Mouse (Mus musculus) liver, embryonic 14.5 days (tissue): ENCODE data around the gene Dhtkd1. TPM values are rescaled to one million over a fixed set of nuclear protein-coding genes. Genes with fewer than 3 reads are reported as not detected.
"Not testable (repeated sequence)": the region's sequence is repeated elsewhere in the genome, so short reads cannot be mapped to it uniquely, and the experiment has no call there.

Source experiments
- ATAC-seq: fragments of 200-750 bp; cut with Nextera tagmentation; 2 replicates; pipeline ENCODE4 v1.8.0; 2017; ENCODE audit warnings: moderate number of reproducible peaks, mild to moderate bottlenecking, moderate library complexity; ENCODE audit not compliant: insufficient read depth
- DNase-seq, 3 experiments: peaks; one replicate each; pipeline ENCODE4 v3.0.0-alpha.2; 2012 to 2013; ENCODE audit warnings: low read depth in 3 of 3, low spot score in 3 of 3
- H3K27ac ChIP-seq: fragments of 300-500 bp; sonication (generic); 2 replicates; pipeline ENCODE4 v1.5.1; 2014; ENCODE audit warnings: moderate library complexity, mild to moderate bottlenecking, control low read depth, inconsistent platforms
- H3K27me3 ChIP-seq: fragments of 300-500 bp; sonication (generic); 2 replicates; pipeline ENCODE4 v1.6.1; 2014; ENCODE audit warnings: mild to moderate bottlenecking, low read length, moderate library complexity; ENCODE audit not compliant: control insufficient read depth, insufficient read depth
- H3K36me3 ChIP-seq: fragments of 300-500 bp; sonication (generic); replicated peaks from 2 replicates; pipeline ENCODE4 v1.6.1; 2014; ENCODE audit warnings: low read depth; ENCODE audit not compliant: control insufficient read depth, insufficient read depth
- H3K4me1 ChIP-seq, 2 experiments: fragments of 200-500 bp in 1 of 2; fragments of 300-500 bp in 1 of 2; sonication (generic) in 1 of 2; replicated peaks; 2 replicates each; pipeline ENCODE4 v1.6.1; 2012 to 2014; ENCODE audit warnings: antibody characterized with exemption in 1 of 2, inconsistent platforms in 1 of 2, low read length in 1 of 2; ENCODE audit not compliant: control insufficient read depth in 2 of 2, insufficient read depth in 2 of 2
- H3K4me2 ChIP-seq: fragments of 300-500 bp; sonication (generic); 2 replicates; pipeline ENCODE4 v1.6.1; 2014; ENCODE audit warnings: low read depth, mild to moderate bottlenecking, control low read depth, moderate library complexity
- H3K4me3 ChIP-seq, 2 experiments: fragments of 200-500 bp in 1 of 2; fragments of 300-500 bp in 1 of 2; sonication (generic) in 1 of 2; 2 replicates each; pipeline ENCODE4 v1.5.1; 2012 to 2014; ENCODE audit warnings: low read depth in 2 of 2, low read length in 2 of 2, mild to moderate bottlenecking in 2 of 2, control low read depth in 1 of 2, inconsistent platforms in 1 of 2, moderate library complexity in 1 of 2; ENCODE audit not compliant: insufficient read depth in 1 of 2
- H3K9ac ChIP-seq: fragments of 300-500 bp; sonication (generic); replicated peaks from 2 replicates; pipeline ENCODE4 v1.6.1; 2014; ENCODE audit warnings: mild to moderate bottlenecking, control low read depth, moderate library complexity
- H3K9me3 ChIP-seq: fragments of 300-500 bp; sonication (generic); 2 replicates; pipeline ENCODE4 v1.6.1; 2016; ENCODE audit warnings: low read length, mixed read lengths; ENCODE audit not compliant: control insufficient read depth
- CTCF ChIP-seq: IDR thresholded peaks from 2 replicates; pipeline ENCODE4 v1.5.1; 2016; ENCODE audit warnings: antibody characterized with exemption, low read depth, control low read depth
- EP300 ChIP-seq: IDR thresholded peaks from 2 replicates; pipeline ENCODE4 v1.6.1; 2016; ENCODE audit warnings: antibody characterized with exemption, low read depth
- WGBS: fragments of 180-500 bp; shearing (Covaris S2); extraction: QIAGEN DNeasy Blood & Tissue Kit; methylation state at CpG from one replicate; pipeline ENCODE4 v1.1.7; 2014; ENCODE audit not compliant: insufficient replicate concordance; 5-methylcytosine and 5-hydroxymethylcytosine counted together
- polyA plus RNA-seq, 2 experiments: library from polyadenylated mRNA; depleted of rRNA in 1 of 2; stranded (reverse) in 1 of 2; unstranded in 1 of 2; fragments of >200 nt; fragmentation: Nextera tagmentation in 1 of 2; extraction: Ambion mirVana in 1 of 2; gene quantifications; 2 replicates each; pipeline versions ENCODE4 v1.2.1 to v1.2.3; 2012 to 2014

The Dhtkd1 gene
- polyA plus RNA-seq, 2 experiments: 1.6 to 2.8 TPM

- H3K4me3 ChIP-seq: no peak overlapping the region
- H3K4me2 ChIP-seq: no peak overlapping the region
- ATAC-seq (no peak), DNase-seq (no peak)
- H3K27ac ChIP-seq: no peak overlapping the region
- WGBS: 83% methylated on average over 2 of the region's 2 CpGs
- peaks cover 30% of the 10 kb centered on the region for H3K36me3 ChIP-seq
- TF ChIP-seq EP300 (no peak), CTCF (no peak)
- H3K9me3 ChIP-seq: no peaks in the 10 kb centered on the region
- no peaks in the 10 kb centered on the region for H3K27me3 ChIP-seq
- H3K9ac ChIP-seq: no peak overlapping the region
- H3K4me1 ChIP-seq: no peaks in the 10 kb centered on the region
Observed at GRCm38 (mm10) chr2:5962265-5962664, 19.7 kb upstream of the Dhtkd1 start.

GRCm38 (mm10) chr2:5957705-5958104 is 15.1 kb upstream of the Dhtkd1 start:
- TF ChIP-seq CTCF: no peak
- no peak for TF ChIP-seq EP300
- H3K4me1 ChIP-seq: peaks cover 0 to 5% of the 10 kb centered on the region in 2 experiments; a peak in 2 of 4 replicates
- ATAC-seq (no peak), DNase-seq (no peak)
- no peak overlapping the region for H3K4me2 ChIP-seq
- no peak overlapping the region for H3K4me3 ChIP-seq
- H3K9ac ChIP-seq: no peak overlapping the region
- H3K36me3 ChIP-seq: peaks cover 24% of the 10 kb centered on the region
- H3K27ac ChIP-seq: no peak overlapping the region
- WGBS: 77% methylated on average over 9 of the region's 9 CpGs
- no peaks in the 10 kb centered on the region for H3K9me3 ChIP-seq
- H3K27me3 ChIP-seq: no peaks in the 10 kb centered on the region

DNA sequence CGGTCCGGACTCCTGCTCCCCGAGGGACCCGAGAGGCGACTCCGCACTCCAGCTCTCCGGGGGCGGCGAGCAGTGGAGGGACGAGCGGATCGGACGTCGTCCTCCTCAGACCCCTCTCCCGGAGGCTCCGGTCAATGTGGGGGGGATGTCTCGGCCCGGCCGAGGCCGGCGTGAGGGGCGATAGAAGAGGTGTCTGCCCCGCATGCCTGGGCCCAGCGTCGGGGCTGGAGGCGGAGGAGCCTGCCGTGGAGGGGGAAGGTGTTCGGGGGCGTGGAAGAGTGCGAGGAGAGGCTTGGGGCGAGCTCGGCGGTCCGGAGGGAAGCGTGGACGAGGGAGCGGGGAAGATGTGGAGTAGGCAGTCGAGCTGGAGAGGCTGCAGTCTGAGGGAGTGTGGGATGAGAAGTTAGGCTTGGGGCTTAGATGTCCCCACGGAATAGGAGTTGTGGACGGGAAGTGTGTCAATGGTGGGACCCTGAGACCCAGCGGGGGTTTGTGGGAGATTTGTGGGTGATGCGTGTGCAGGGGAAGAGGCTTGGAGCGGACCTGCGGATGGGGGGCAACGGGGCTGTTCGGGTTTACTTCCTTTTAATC is 9.1 kb upstream of the Dhtkd1 start:
- WGBS: under 1% methylated on average over 46 of the region's 46 CpGs
- Histone ChIP-seq H3K4me1 (peaks cover 3 to 9% of the 10 kb centered on the region in 2 experiments), H3K36me3 (no peaks in the 10 kb centered on the region), H3K27me3 (no peaks in the 10 kb centered on the region), H3K27ac (peak overlapping the region; percentile 36), H3K9me3 (no peaks in the 10 kb centered on the region), H3K4me3 (peak overlapping the region; percentile 89 to 94), H3K9ac (peak overlapping the region; percentile 96), H3K4me2 (peak overlapping the region; percentile 77)
- TF ChIP-seq CTCF (no peak), EP300 (no peak)
- ATAC-seq (peak; percentile 56), DNase-seq (peak in 1 of 3 experiments; percentile 30)

GRCm38 (mm10) chr2:5950766-5951595 is 8.4 kb upstream of the Dhtkd1 start, which contains the start of gene Upf2:
Gene Upf2, plus strand, starts transcription at chr2:5951469.
- peak within 1 kb of the TSS; percentile 79 for H3K4me2 ChIP-seq
- H3K36me3 ChIP-seq: no peaks in the 10 kb centered on the region
- H3K4me1 ChIP-seq: peaks cover 6 to 16% of the 10 kb centered on the region in 2 experiments
- WGBS: under 1% methylated on average over 44 of the region's 54 CpGs
- TF ChIP-seq EP300: peak; percentile 80
- no peak for TF ChIP-seq CTCF
- peak within 1 kb of the TSS; percentile 60 for H3K27ac ChIP-seq
- no peaks in the 10 kb centered on the region for H3K9me3 ChIP-seq
- peak within 1 kb of the TSS; percentile 96 for H3K9ac ChIP-seq
- no peaks in the 10 kb centered on the region for H3K27me3 ChIP-seq
- ATAC-seq: peak; percentile 96
- H3K4me3 ChIP-seq: peak within 1 kb of the TSS; percentile 89 to 100
- DNase-seq: peak; percentile 91 to 94 (median 92)

GRCm38 (mm10) chr2:5950305-5950704 is 7.7 kb upstream of the Dhtkd1 start:
- H3K9me3 ChIP-seq: no peaks in the 10 kb centered on the region
- H3K9ac ChIP-seq: peak overlapping the region; percentile 96
- TF ChIP-seq EP300 (no peak), CTCF (no peak)
- H3K27me3 ChIP-seq: no peaks in the 10 kb centered on the region
- peak overlapping the region; percentile 79 for H3K4me2 ChIP-seq
- H3K4me1 ChIP-seq: peaks cover 11 to 17% of the 10 kb centered on the region in 2 experiments
- H3K4me3 ChIP-seq: peak overlapping the region; percentile 89 to 100
- no peak for ATAC-seq
- peak overlapping the region; percentile 60 for H3K27ac ChIP-seq
- WGBS: 4% methylated on average over 6 of the region's 6 CpGs
- DNase-seq: peak in 1 of 3 experiments; percentile 28
- H3K36me3 ChIP-seq: no peaks in the 10 kb centered on the region

DNA sequence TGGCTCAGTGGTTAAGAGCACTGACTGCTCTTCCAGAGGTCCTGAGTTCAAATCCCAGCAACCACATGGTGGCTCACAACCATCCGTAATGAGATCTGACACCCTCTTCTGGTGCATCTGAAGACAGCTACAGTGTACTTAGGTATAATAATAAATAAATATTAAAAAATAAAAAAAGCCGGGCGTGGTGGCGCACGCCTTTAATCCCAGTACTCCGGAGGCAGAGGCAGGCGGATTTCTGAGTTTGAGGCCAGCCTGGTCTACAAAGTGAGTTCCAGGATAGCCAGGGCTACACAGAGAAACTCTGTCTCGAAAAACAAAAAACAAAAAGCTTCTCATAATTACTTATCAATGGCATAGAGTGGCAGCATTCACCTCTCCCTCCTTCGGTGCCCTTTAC is 7.2 kb upstream of the Dhtkd1 start:
- not testable (repeated sequence) for H3K27me3 ChIP-seq, H3K9me3 ChIP-seq, H3K27ac ChIP-seq, H3K36me3 ChIP-seq, DNase-seq, ATAC-seq
- peak overlapping the region; percentile 79 for H3K4me2 ChIP-seq
- peaks cover 13 to 17% of the 10 kb centered on the region in 2 experiments for H3K4me1 ChIP-seq
- H3K9ac ChIP-seq: peak overlapping the region; percentile 96
- peak overlapping the region; percentile 89 to 100; a peak in 3 of 4 replicates for H3K4me3 ChIP-seq
- 84% methylated on average over 9 of the region's 9 CpGs for WGBS
